Mouse (Mus musculus): Measurements from ENCODE around the gene Stk38.
"Not testable (repeated sequence)": the region's sequence is repeated elsewhere in the genome, so short reads cannot be mapped to it uniquely, and the experiment has no call there.

Gene Stk38

DNA sequence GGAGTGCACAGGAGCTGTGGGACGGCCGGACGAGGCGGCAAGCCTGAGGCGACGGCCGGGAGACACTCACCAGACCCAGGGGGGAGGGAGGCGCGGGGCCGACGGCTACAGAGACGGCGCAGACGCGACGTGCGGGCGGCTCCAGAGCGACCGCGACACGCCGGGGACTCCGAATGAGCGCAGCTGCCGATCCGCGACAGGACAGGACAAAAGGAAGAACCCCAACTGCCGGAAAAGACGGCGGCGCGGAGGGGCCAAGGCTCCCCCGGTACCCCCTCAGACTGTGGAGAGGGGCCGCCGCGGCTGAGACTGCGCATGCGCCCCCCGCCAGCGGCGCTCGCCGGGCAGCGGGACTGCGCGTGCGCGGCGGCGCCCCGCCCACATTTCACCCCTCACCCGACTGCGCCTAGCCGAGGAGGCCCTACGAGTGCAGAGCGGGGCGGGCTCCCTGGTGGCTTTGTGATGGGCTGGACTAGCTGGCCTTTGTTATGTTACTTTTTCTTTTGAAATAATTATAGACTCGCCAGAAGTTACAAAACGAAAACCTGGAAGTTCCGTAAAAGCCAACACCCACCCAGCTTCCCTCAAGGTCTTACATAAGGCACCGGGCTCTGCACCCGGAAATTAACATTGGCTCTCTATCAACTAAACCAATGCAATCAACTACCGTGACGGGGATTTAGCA, at the start of gene Stk38:
Stk38 (minus strand) TSS at position 355 of the 685 bp plus-strand sequence.
- peak; percentile 92 for DNase-seq (ENCODE audit: low read depth, low spot score)

GRCm38 (mm10) chr17:29057361-29057890, 49.6 kb upstream of the Stk38 start:
- DNase-seq (ENCODE audit: low read depth, low spot score), result no peak

GRCm38 (mm10) chr17:29056699-29057151, 48.9 kb upstream of the Stk38 start:
- DNase-seq (ENCODE audit: low read depth, low spot score), result no peak

GRCm38 (mm10) chr17:29056207-29056606, 48.4 kb upstream of the Stk38 start:
- no peak for DNase-seq (ENCODE audit: low read depth, low spot score)

- DNase-seq (ENCODE audit: low read depth, low spot score), result no peak
Measured at GRCm38 (mm10) chr17:29055586-29055985, 47.8 kb upstream of the Stk38 start.

GRCm38 (mm10) chr17:29054429-29054828, 46.6 kb upstream of the Stk38 start:
- DNase-seq (ENCODE audit: low read depth, low spot score), result no peak

DNA sequence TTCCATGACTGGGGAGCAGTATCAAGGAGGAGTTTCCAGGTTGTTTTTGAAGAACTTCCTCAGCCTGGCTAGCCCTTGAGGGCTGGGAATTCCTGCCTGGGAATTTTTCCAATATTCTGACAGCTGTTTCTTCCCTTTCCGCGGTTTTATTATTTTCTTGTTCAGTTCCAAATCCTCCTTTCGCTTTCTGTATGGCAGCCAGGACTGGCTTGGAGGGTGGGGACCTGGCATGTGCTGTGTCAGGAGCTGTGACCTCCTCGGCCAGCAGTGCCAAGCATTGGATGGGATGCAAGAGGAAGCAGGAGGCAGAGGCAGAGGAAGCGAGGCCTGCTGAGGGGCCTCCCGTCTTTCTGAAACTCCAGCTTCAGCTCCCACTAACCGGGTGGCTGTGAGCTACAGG, 46.0 kb upstream of the Stk38 start:
- DNase-seq (ENCODE audit: low read depth, low spot score), result no peak

- no peak for DNase-seq (ENCODE audit: low read depth, low spot score)
Measured at GRCm38 (mm10) chr17:29053067-29053466, 45.3 kb upstream of the Stk38 start.

GRCm38 (mm10) chr17:29050791-29051190, 43.0 kb upstream of the Stk38 start:
- DNase-seq (ENCODE audit: low read depth, low spot score), result no peak

DNA sequence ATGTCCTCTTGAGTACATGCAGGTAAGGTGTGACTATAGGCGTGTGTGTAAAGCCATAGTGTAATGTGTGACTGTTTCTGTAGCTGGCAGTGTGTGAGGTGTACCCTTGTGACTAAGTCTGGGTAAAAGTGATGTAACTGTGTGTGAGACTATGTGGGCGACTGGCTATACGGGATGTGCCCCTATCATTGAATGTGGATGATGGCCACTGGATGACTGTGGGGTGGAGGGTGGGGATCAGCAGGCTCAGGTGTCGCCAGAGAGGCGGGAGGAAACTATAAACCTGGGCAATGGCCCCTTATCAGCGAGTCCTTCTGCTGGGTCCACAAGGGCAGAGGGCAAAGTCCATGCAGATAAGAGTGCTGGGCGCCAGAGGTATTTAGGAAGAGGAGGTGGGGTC, 42.1 kb upstream of the Stk38 start:
- DNase-seq (ENCODE audit: low read depth, low spot score), result no peak

GRCm38 (mm10) chr17:29049508-29049889, 41.7 kb upstream of the Stk38 start:
- no peak for DNase-seq (ENCODE audit: low read depth, low spot score)

DNA sequence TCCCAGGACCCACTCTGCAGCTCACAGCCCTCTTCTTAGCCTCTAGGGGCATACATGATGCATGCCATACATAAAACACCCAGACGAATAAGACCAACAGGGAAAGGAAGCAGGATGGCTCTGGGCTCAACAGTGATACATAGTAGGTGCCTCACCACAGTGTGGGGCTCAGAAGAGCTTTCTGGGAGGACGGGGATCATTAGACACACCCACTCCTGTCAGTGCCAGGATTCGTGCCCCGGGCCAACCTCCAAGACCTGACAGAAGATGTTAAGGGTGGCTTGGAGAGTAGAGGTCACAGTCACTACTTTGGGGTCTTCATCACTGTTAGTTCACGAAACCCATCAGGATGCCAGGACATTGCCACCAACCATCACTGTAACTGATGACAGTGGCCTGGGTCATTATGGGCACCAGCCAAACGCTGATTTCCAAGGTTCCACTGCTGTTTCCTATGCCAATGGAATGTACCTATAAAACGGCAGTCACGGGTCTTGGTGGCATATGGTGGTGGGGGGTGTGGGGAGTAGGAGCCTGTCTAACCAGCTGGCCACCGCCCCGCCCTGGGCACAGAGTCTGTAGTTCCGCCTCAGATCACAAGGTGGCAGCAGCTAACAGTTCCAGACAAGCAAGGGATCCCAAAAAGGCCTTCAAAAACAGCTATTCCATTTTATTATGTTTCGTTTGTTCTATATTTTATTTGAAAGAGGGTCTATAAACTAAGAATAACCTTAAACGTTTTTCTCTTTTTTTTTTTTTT, 41.1 kb upstream of the Stk38 start:
- peak; percentile 78 for DNase-seq (ENCODE audit: low read depth, low spot score)

- DNase-seq (ENCODE audit: low read depth, low spot score), result no peak
Measured at GRCm38 (mm10) chr17:29047697-29048514, 40.1 kb upstream of the Stk38 start.

GRCm38 (mm10) chr17:29046863-29047262, 39.1 kb upstream of the Stk38 start:
- no peak for DNase-seq (ENCODE audit: low read depth, low spot score)

GRCm38 (mm10) chr17:29045741-29046530, 38.1 kb upstream of the Stk38 start:
- no peak for DNase-seq (ENCODE audit: low read depth, low spot score)

DNA sequence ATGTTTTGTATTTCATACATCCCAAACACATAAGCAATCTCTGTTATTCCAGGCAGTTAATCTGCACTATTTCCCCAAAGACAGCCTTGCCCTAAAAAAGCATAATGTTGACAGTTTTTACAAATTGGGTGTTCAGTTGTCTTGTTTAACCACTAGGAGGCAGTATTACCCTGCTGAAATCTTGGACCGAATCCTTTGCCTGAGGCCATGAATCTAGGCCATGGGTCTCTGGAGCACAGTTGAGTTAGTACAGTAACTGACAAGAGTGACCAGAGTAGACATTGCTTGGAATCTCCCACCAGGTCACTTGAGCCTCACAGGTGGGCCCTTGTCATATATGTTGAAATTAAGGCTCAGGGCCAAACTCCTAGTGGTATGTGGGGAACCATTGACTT, 37.1 kb upstream of the Stk38 start:
- DNase-seq (ENCODE audit: low read depth, low spot score), result peak; percentile 72

DNA sequence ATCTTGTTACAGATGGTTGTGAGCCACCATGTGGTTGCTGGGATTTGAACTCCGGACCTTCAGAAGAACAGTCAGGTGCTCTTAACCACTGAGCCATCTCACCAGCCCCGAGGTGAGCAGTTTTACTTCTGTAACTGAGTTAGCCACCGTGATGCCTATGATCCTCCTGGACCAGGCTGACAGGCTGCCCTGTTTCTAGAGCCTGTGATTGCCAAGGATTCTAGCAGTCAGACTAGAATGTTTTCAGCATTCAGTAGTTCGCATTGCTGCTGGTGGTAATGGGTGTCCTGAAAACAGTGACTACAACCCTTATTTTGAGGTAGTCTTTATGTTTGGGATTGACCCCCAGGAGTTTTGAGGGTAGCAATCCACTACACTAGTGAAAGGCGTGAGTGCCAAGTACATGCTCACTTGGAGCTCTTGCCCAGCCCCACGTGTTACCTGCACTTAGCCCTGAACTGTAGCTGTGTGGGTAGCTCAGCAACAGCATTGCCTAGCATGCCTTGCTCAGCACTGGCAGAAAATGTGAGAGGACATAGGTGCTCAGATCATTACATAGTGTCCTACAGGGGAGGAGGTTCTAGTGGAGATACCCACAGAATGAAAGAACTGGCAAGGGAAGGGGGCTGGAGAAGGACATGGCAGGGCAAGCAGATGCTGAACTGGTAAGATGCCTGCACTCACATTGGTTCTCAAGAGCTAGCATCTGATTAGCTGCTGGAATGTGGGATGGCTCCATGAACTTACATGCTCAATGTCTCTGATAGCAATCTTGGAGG, 36.5 kb upstream of the Stk38 start:
- DNase-seq (ENCODE audit: low read depth, low spot score), result no peak

DNA sequence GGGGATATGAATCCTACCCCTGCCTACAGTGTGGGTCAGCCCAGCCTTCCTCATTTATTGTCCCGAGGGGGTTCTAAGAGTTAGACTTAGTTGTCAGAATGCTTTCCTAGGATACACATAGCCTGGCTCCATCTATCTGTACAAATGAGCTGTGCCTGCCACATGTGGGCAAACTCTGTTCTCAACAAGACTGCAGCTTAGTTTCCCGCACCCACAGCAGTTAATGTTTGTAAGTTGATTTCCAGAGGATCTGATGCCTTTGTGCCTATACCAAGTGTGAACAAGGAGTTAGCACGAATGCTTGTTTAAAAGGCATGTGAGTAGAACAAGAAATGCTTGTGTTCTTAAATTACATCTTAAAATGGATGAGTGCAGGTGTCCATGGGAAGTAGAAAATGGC, 35.8 kb upstream of the Stk38 start:
- no peak for DNase-seq (ENCODE audit: low read depth, low spot score)

DNA sequence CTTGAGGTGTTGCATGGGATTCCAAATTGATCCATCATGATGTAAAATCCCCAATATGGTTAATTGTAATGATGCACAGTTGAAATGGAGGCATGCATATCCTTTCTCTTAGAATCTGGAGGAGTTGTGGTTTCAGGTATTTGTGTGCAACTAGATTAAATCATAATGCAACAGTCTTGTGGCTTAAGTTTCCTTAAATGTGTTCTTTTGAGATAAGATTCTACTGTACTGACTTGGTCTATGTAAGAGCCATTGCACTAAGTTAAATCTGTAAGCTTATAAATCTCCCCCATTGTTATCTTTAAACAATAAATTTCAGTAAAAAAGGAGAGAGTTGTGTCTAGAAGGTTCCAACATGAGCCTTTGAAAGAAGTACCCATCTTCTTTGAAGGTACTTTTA, 34.8 kb upstream of the Stk38 start:
- DNase-seq (ENCODE audit: low read depth, low spot score), result peak; percentile 50

GRCm38 (mm10) chr17:29041632-29042031, 33.8 kb upstream of the Stk38 start:
- DNase-seq (ENCODE audit: low read depth, low spot score), result not testable (repeated sequence)

Data from CD4-positive helper T cell, adult 2 months (primary cell).